Mouse (Mus musculus): ENCODE measurements at regions not wholly inside any gene's neighbourhood (a gene's known extent, or its start where the extent isn't known, plus 50 kb on each side); places are given as distances from the start of the nearest gene placed in this dataset.

DNA sequence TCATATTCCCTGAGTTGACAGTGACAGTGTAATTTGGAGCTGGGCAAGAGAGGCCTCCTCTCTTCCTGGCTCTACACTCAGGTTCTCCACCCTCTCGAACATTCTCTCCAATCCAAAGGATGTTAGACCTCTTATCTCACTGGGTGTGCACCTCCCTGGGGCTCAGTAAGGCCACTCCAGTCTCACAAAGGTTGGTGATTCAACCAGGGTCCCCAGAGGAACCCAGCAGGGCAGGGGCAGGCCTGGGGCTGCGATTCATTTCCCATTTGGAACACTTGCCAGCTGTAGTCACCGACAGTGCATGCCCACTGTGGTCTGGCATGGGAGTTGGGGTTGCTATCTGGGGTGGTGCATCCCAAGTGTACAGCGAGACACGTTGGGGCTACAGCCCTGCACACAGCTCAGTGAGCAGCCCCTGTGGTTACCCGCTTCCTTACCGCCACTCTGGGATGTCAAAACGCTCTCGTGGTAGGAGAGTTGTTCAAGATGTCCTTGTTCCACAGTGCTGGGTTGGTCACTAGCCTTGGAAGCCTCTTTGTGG lies 94.7 kb upstream of the 1600014C23Rik start:
- TF ChIP-seq ZNF384 (IDR thresholded peaks at IDR 0.05; ENCODE audit: low read depth, low read length) (no peak), ZC3H11A (IDR thresholded peaks at IDR 0.05; ENCODE audit: borderline replicate concordance, low read depth, low read length) (no peak), MAFK (IDR thresholded peaks at IDR 0.05; ENCODE audit: insufficient read depth, low read depth, low read length) (no peak)
